Mouse (Mus musculus): ENCODE measurements around the gene Pqlc3.
A peak's percentile ranks its signal among the peaks of the same experiment; 100 is the strongest.
"Not testable (repeated sequence)": the region's sequence is repeated elsewhere in the genome, so short reads cannot be mapped to it uniquely, and the experiment has no call there.

The Pqlc3 gene

GRCm38 (mm10) chr12:16999739-17000497, at the start of gene Pqlc3:
Gene Pqlc3 (minus strand): TSS chr12:17000408.
- peak; percentile 66 for DNase-seq

GRCm38 (mm10) chr12:17049796-17050195, 49.6 kb upstream of the Pqlc3 start:
- DNase-seq = no peak

GRCm38 (mm10) chr12:17048979-17049612, 48.9 kb upstream of the Pqlc3 start:
- peak; percentile 80 for DNase-seq

GRCm38 (mm10) chr12:17043311-17043710, 43.1 kb upstream of the Pqlc3 start:
- DNase-seq = no peak

GRCm38 (mm10) chr12:17040567-17040966, 40.4 kb upstream of the Pqlc3 start:
- DNase-seq = no peak

GRCm38 (mm10) chr12:17039415-17039814, 39.2 kb upstream of the Pqlc3 start:
- no peak for DNase-seq

GRCm38 (mm10) chr12:17038246-17038645, 38.0 kb upstream of the Pqlc3 start:
- DNase-seq = no peak

- peak; percentile 61 for DNase-seq
Measured at GRCm38 (mm10) chr12:17037053-17037610, 36.9 kb upstream of the Pqlc3 start.

GRCm38 (mm10) chr12:17036532-17036931, 36.3 kb upstream of the Pqlc3 start:
- no peak for DNase-seq

GRCm38 (mm10) chr12:17035128-17035527, 34.9 kb upstream of the Pqlc3 start:
- no peak for DNase-seq

- no peak for DNase-seq
Measured at GRCm38 (mm10) chr12:17034671-17035070, 34.5 kb upstream of the Pqlc3 start.

GRCm38 (mm10) chr12:17033464-17033841, 33.2 kb upstream of the Pqlc3 start:
- DNase-seq = no peak

- peak; percentile 56 for DNase-seq
Measured at GRCm38 (mm10) chr12:17032694-17033463, 32.7 kb upstream of the Pqlc3 start.

- no peak for DNase-seq
Measured at GRCm38 (mm10) chr12:17024554-17025110, 24.4 kb upstream of the Pqlc3 start.

GRCm38 (mm10) chr12:17022145-17022544, 21.9 kb upstream of the Pqlc3 start:
- no peak for DNase-seq

- not testable (repeated sequence) for DNase-seq
Measured at GRCm38 (mm10) chr12:17021125-17021524, 20.9 kb upstream of the Pqlc3 start.

GRCm38 (mm10) chr12:17018468-17018867, 18.3 kb upstream of the Pqlc3 start:
- DNase-seq = no peak

GRCm38 (mm10) chr12:17015711-17016110, 15.5 kb upstream of the Pqlc3 start:
- peak; percentile 39 for DNase-seq

- DNase-seq = no peak
Measured at GRCm38 (mm10) chr12:17012067-17012899, 12.1 kb upstream of the Pqlc3 start.

GRCm38 (mm10) chr12:17011100-17011870, 11.1 kb upstream of the Pqlc3 start, which contains the start of gene 2410004P03Rik:
Gene 2410004P03Rik (minus strand): TSS chr12:17011727.
- DNase-seq = peak; percentile 62

GRCm38 (mm10) chr12:17009466-17009865, 9.3 kb upstream of the Pqlc3 start:
- DNase-seq = no peak

Measured in layer of hippocampus, adult 9-11 months (tissue).